Mouse (Mus musculus): ENCODE results near the gene Ccdc117. TPM values are rescaled to one million over a fixed set of nuclear protein-coding genes. Genes with fewer than 3 reads are reported as not detected.

The Ccdc117 gene
- polyA plus RNA-seq, 1 experiment from 2014 or later = 22.4 TPM

DNA sequence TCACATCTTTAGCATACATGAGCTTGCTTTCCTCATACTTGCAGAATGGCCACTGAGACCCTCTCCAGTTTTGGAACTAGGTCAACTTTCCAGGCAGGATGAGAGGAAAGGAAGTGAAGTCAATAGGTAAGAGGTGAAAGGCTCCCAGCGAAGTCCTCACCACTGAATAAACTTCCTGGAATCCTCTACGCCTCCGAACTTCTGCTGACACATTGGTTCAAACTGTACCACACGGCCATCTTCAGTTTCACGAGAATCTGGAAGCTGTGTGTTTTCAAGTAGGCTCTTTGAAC, 31.9 kb downstream of the Ccdc117 start:
- DNase-seq (no peak), ATAC-seq (ENCODE audit: insufficient read depth) (no peak)
- Histone ChIP-seq H3K27me3 (ENCODE audit: insufficient read depth, low read length) (no peaks in the 10 kb centered on the region), H3K36me3 (ENCODE audit: insufficient read depth) (no peaks in the 10 kb centered on the region), H3K4me2 (no peak overlapping the region), H3K9me3 (ENCODE audit: low read depth, low read length) (no peaks in the 10 kb centered on the region), H3K9ac (no peak overlapping the region), H3K27ac (ENCODE audit: low read depth) (no peak overlapping the region), H3K4me3 (ENCODE audit: low read depth, low read length) (no peak overlapping the region), H3K4me1 (ENCODE audit: insufficient read depth) (0 out of 2 replicates have a peak, but pooled peaks cover 3% of the 10 kb centered on the region)
- TF ChIP-seq CTCF (IDR thresholded peaks at IDR 0.05; ENCODE audit: low read depth) = no peak
- WGBS = 47% methylated on average over 5 of the region's 5 CpGs

DNA sequence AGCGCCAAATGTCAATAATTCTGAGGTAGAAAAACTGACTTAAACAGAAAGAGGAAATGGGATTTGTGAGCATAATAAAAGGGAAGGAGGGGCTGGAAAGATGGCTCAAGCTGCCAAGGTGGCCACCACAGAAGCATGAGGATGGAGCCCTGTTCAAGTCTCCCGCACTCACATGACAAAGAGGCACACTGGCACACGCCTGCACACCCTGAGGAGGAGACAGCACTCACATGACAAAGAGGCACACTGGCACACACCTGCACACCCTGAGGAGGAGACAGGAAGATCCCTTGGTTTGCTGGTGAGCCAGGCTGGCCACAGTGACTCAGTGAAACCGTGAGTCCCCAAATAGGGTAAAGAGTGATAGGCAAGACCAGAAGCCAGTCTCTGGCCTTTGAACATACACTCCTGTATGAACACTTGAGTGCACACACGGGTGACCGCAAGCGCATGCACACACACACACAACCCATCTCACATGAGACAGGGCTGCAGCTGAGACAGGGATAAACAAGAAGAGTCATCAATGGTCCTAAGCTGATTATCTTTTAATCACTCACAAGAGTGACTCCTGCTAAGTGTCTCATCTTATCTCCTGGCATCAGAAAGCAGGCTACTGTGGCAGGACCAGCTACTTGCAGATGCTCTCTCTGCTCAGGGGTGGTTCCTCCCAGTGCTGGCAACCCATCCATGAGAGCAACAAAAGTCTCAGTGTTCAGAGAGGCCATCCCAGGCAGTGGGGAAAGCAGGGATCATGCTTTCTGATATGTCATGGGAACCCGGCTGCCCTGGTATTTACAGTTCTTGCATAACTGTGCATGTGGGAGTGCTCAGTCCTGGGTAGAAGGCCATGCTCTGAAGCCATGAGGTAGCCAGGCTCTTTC, 32.5 kb downstream of the Ccdc117 start:
- H3K27me3 ChIP-seq (ENCODE audit: insufficient read depth, low read length) = no peaks in the 10 kb centered on the region
- no peak overlapping the region for H3K27ac ChIP-seq (ENCODE audit: low read depth)
- H3K9ac ChIP-seq = no peak overlapping the region
- ATAC-seq (ENCODE audit: insufficient read depth) = no peak
- no peaks in the 10 kb centered on the region for H3K36me3 ChIP-seq (ENCODE audit: insufficient read depth)
- no peak for DNase-seq
- no peak overlapping the region for H3K4me2 ChIP-seq
- 0 out of 2 replicates have a peak, but pooled peaks cover 3% of the 10 kb centered on the region for H3K4me1 ChIP-seq (ENCODE audit: insufficient read depth)
- no peak overlapping the region for H3K4me3 ChIP-seq (ENCODE audit: low read depth, low read length)
- TF ChIP-seq CTCF (IDR thresholded peaks at IDR 0.05; ENCODE audit: low read depth) = no peak
- H3K9me3 ChIP-seq (ENCODE audit: low read depth, low read length) = no peaks in the 10 kb centered on the region
- WGBS = 77% methylated on average over 8 of the region's 8 CpGs

DNA sequence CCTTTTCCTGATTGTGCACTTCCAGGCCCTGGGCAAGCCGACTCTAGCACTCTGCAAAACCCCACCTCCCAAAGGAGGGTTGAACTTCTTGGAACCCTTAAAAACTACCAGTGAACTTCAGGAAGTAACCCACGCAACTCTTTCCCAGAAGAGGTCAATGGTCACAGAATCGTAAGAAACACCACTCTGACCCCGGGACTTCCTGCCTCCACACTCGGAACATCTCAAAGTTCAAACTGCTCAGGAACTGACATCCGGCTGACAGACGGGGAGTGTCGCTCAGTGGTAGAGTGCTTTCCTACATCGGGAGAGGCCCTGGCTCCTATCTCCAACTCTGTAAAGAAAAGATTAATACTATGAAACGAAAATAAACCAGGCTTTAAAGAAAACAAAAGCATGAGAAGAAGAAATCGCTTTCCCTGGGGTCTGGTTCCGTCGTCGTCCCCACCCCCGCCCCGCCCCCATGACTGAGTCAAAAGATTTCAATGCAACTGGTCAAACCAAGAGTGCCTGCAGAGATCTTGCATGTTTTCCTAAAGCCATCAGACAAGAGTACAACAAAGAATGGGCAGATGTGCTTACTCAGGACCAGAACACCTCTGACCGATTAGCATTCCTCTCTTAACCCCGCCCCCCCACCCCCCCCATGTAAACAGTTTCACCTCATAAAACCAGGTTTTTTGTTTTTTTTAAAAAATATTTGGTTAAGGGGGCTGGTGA, 36.0 kb downstream of the Ccdc117 start:
- H3K4me2 ChIP-seq = peak overlapping the region; percentile 55
- no peaks in the 10 kb centered on the region for H3K36me3 ChIP-seq (ENCODE audit: insufficient read depth)
- no peaks in the 10 kb centered on the region for H3K27me3 ChIP-seq (ENCODE audit: insufficient read depth, low read length)
- 14% methylated on average over 18 of the region's 18 CpGs for WGBS
- peak overlapping the region; percentile 43; the same call in 1 of the 2 replicates for H3K9ac ChIP-seq
- 0 out of 2 replicates have a peak, but pooled peaks cover 3% of the 10 kb centered on the region for H3K4me1 ChIP-seq (ENCODE audit: insufficient read depth)
- DNase-seq = peak; percentile 62
- no peak for ATAC-seq (ENCODE audit: insufficient read depth)
- peak overlapping the region; percentile 17 for H3K4me3 ChIP-seq (ENCODE audit: low read depth, low read length)
- no peaks in the 10 kb centered on the region for H3K9me3 ChIP-seq (ENCODE audit: low read depth, low read length)
- TF ChIP-seq CTCF (IDR thresholded peaks at IDR 0.05; ENCODE audit: low read depth) = no peak
- H3K27ac ChIP-seq (ENCODE audit: low read depth) = 0 out of 2 replicates have a peak overlapping the region, but pooled peaks have one; percentile 38

DNA sequence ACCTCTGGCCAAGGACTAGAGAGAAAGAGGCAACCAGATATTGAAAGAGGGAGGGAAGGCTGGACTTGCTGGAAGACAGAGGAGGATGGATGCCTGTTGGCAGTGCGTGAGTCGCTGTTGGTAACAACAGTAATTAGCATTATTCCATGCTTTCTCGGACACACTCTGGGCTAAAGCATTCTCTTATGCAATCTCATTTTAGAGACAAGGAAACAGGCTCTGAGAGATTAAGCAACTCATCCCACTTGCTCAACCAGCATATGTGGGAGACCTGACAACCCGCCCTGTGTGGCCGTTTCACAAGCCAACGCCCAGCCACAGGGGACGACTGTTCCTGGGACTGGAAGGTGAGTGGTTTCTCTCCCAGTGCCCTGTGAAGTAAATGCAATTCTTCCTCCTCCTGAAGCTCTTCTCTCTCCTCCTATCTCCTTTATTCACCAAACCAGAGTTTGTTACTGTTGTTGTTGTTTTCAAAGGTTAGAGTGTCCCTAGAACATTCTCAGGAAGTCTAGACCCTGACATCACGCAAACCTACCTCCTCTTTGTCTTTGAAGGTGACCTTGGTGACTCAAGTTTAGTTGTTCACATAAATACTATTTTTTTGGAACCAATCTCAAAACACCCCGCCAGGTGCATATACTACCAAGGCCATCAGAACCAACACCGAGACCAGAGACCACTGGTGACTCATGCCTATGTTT, 39.5 kb downstream of the Ccdc117 start:
- no peaks in the 10 kb centered on the region for H3K36me3 ChIP-seq (ENCODE audit: insufficient read depth)
- H3K4me2 ChIP-seq = no peak overlapping the region
- WGBS = 79% methylated on average over 10 of the region's 10 CpGs
- TF ChIP-seq CTCF (IDR thresholded peaks at IDR 0.05; ENCODE audit: low read depth) = no peak
- no peak overlapping the region for H3K9ac ChIP-seq
- H3K9me3 ChIP-seq (ENCODE audit: low read depth, low read length) = no peaks in the 10 kb centered on the region
- H3K4me3 ChIP-seq (ENCODE audit: low read depth, low read length) = no peak overlapping the region
- H3K27me3 ChIP-seq (ENCODE audit: insufficient read depth, low read length) = no peaks in the 10 kb centered on the region
- no peak for ATAC-seq (ENCODE audit: insufficient read depth)
- peaks cover 3% of the 10 kb centered on the region; the same call in 1 of the 2 replicates for H3K4me1 ChIP-seq (ENCODE audit: insufficient read depth)
- no peak for DNase-seq
- no peak overlapping the region for H3K27ac ChIP-seq (ENCODE audit: low read depth)

DNA sequence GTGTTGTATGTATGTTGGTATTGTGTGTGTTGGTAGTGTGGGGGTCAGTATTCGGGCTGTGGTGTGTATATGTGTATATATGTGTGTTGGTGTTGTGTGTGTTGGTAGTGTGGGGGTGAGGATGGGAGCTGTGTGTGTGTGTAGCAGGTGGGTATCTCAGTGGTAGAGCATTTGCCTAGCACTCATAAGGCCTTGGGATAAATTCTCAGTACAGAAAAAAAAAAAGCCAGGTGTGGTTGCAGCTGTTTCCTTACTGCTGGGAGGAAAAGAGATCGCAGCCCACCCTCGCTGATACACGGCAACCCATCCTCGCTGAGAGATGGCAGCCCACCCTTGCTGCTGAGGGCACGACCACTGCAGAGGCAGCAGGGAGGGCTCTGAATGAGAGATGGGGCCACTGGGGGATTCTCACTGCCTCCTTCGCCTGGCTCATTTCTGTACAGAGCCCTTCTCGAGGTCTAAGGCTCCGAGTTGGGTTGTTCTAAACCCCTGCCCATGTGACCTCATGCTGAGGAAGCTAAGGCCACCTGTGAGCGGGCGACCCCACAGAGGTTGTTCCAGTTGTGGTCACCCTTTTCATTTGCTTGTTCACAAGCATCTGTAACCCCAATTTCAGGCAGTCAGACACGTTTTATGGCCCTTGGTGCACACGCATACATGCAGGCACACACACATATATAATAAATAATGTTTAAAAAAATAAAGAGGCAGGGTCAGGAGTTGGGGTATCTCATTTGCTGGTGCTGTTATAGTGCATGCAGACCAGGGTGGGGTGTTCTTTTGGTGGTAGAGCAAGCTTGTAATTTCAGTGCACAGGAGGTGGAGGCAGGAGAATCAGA, 40.9 kb downstream of the Ccdc117 start:
- DNase-seq (no peak), ATAC-seq (ENCODE audit: insufficient read depth) (no peak)
- H3K4me1 ChIP-seq (ENCODE audit: insufficient read depth) = peaks cover 2% of the 10 kb centered on the region; the same call in 1 of the 2 replicates
- H3K4me2 ChIP-seq = no peak overlapping the region
- no peak overlapping the region for H3K27ac ChIP-seq (ENCODE audit: low read depth)
- H3K4me3 ChIP-seq (ENCODE audit: low read depth, low read length) = no peak overlapping the region
- no peaks in the 10 kb centered on the region for H3K36me3 ChIP-seq (ENCODE audit: insufficient read depth)
- H3K27me3 ChIP-seq (ENCODE audit: insufficient read depth, low read length) = no peaks in the 10 kb centered on the region
- no peaks in the 10 kb centered on the region for H3K9me3 ChIP-seq (ENCODE audit: low read depth, low read length)
- no peak overlapping the region for H3K9ac ChIP-seq
- TF ChIP-seq CTCF (IDR thresholded peaks at IDR 0.05; ENCODE audit: low read depth) = no peak
- 74% methylated on average over 13 of the region's 13 CpGs for WGBS

DNA sequence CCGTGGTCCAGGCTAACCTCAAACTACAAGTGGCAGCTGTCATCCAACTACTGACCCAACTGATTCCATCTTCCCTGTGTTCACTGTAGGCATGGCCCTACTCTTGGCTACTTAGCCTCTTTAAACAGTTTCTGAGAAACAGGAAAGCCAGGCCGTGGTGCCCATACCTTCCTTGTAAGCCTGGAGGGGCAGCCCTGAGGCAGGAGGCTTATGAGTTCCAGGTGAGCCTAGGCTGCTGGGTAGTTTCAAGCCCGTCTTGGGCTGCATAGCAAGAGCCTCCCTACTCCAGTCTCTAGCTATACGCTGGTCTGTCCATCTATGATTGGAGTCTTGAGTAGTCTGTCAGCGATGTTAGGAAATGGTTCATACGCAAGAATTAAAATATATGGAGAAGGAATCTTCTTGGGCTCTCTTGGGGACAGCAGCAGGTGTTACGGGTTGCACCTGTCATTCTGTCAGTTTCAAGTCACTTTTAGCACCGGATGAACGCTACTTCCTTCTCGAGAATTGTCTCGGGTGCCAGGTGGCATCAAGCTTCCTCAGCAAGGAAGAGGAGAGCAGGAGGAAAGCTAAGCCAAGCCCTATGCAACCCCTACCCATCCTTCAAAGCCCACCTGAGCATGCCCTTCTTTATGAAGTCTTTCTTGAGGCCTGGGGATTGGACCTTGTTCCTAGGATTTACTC, 41.9 kb downstream of the Ccdc117 start:
- H3K27me3 ChIP-seq (ENCODE audit: insufficient read depth, low read length) = no peaks in the 10 kb centered on the region
- H3K4me1 ChIP-seq (ENCODE audit: insufficient read depth) = no peaks in the 10 kb centered on the region; the same call in 1 of the 2 replicates
- H3K9me3 ChIP-seq (ENCODE audit: low read depth, low read length) = no peaks in the 10 kb centered on the region
- no peak overlapping the region for H3K4me2 ChIP-seq
- no peak overlapping the region for H3K9ac ChIP-seq
- H3K27ac ChIP-seq (ENCODE audit: low read depth) = no peak overlapping the region
- no peaks in the 10 kb centered on the region for H3K36me3 ChIP-seq (ENCODE audit: insufficient read depth)
- no peak overlapping the region for H3K4me3 ChIP-seq (ENCODE audit: low read depth, low read length)
- ATAC-seq (ENCODE audit: insufficient read depth) (no peak), DNase-seq (no peak)
- WGBS = 71% methylated on average over 11 of the region's 11 CpGs
- TF ChIP-seq CTCF (IDR thresholded peaks at IDR 0.05; ENCODE audit: low read depth) = no peak

Measured in lung, embryonic 14.5 days (tissue).